Mouse (Mus musculus): ENCODE measurements at regions not wholly inside any gene's neighbourhood (a gene's known extent, or its start where the extent isn't known, plus 50 kb on each side); places are given as distances from the start of the nearest gene placed in this dataset.
A peak's percentile ranks its signal among the peaks of the same experiment; 100 is the strongest.

GRCm38 (mm10) chr16:24341736-24342135 is 51.6 kb upstream of the Lpp start:
- no peak for ATAC-seq
- Histone ChIP-seq H3K4me2 (replicated peaks) (no peak overlapping the region), H3K27ac (no peak overlapping the region), H3K4me1 (replicated peaks) (no peaks in the 10 kb centered on the region), H3K9ac (no peak overlapping the region), H3K4me3 (replicated peaks) (no peak overlapping the region), H3K36me3 (no peaks in the 10 kb centered on the region), H3K27me3 (replicated peaks) (no peaks in the 10 kb centered on the region), H3K9me3 (no peaks in the 10 kb centered on the region)
- WGBS, result 75% methylated on average over 7 of the region's 7 CpGs

GRCm38 (mm10) chr16:24340646-24341045 is 52.7 kb upstream of the Lpp start:
- no peak overlapping the region for H3K27ac ChIP-seq
- WGBS, result 81% methylated on average over 7 of the region's 7 CpGs
- H3K4me2 ChIP-seq (replicated peaks), result no peak overlapping the region
- no peaks in the 10 kb centered on the region for H3K27me3 ChIP-seq (replicated peaks)
- H3K4me1 ChIP-seq (replicated peaks), result no peaks in the 10 kb centered on the region
- no peaks in the 10 kb centered on the region for H3K36me3 ChIP-seq
- no peak overlapping the region for H3K9ac ChIP-seq
- no peak for ATAC-seq
- no peak overlapping the region for H3K4me3 ChIP-seq (replicated peaks)
- no peaks in the 10 kb centered on the region for H3K9me3 ChIP-seq

- no peaks in the 10 kb centered on the region for H3K36me3 ChIP-seq
- ATAC-seq, result no peak
- H3K27me3 ChIP-seq (replicated peaks), result no peaks in the 10 kb centered on the region
- no peaks in the 10 kb centered on the region for H3K9me3 ChIP-seq
- H3K4me1 ChIP-seq (replicated peaks), result no peaks in the 10 kb centered on the region
- 45% methylated on average over 10 of the region's 10 CpGs for WGBS
- no peak overlapping the region for H3K27ac ChIP-seq
- no peak overlapping the region for H3K4me3 ChIP-seq (replicated peaks)
- no peak overlapping the region for H3K9ac ChIP-seq
- no peak overlapping the region for H3K4me2 ChIP-seq (replicated peaks)
Measured at GRCm38 (mm10) chr16:24339320-24340265, 53.7 kb upstream of the Lpp start.

- H3K9me3 ChIP-seq, result no peaks in the 10 kb centered on the region
- no peak overlapping the region for H3K27ac ChIP-seq
- no peak for ATAC-seq
- WGBS, result 93% methylated on average over 7 of the region's 7 CpGs
- H3K9ac ChIP-seq, result no peak overlapping the region
- H3K4me2 ChIP-seq (replicated peaks), result no peak overlapping the region
- no peak overlapping the region for H3K4me3 ChIP-seq (replicated peaks)
- H3K36me3 ChIP-seq, result no peaks in the 10 kb centered on the region
- H3K4me1 ChIP-seq (replicated peaks), result no peaks in the 10 kb centered on the region
- H3K27me3 ChIP-seq (replicated peaks), result no peaks in the 10 kb centered on the region
Measured at GRCm38 (mm10) chr16:24338404-24338803, 54.9 kb upstream of the Lpp start.

- H3K27me3 ChIP-seq (replicated peaks), result no peaks in the 10 kb centered on the region
- no peak for ATAC-seq
- H3K4me3 ChIP-seq (replicated peaks), result no peak overlapping the region
- H3K9ac ChIP-seq, result no peak overlapping the region
- 80% methylated on average over 2 of the region's 2 CpGs for WGBS
- H3K9me3 ChIP-seq, result no peaks in the 10 kb centered on the region
- H3K36me3 ChIP-seq, result no peaks in the 10 kb centered on the region
- H3K27ac ChIP-seq, result no peak overlapping the region
- no peak overlapping the region for H3K4me2 ChIP-seq (replicated peaks)
- H3K4me1 ChIP-seq (replicated peaks), result no peaks in the 10 kb centered on the region
Measured at GRCm38 (mm10) chr16:24334389-24334788, 58.9 kb upstream of the Lpp start.

- Histone ChIP-seq H3K4me1 (replicated peaks) (no peaks in the 10 kb centered on the region), H3K27me3 (replicated peaks) (no peaks in the 10 kb centered on the region), H3K4me2 (replicated peaks) (no peak overlapping the region), H3K36me3 (no peaks in the 10 kb centered on the region), H3K9ac (no peak overlapping the region), H3K9me3 (no peaks in the 10 kb centered on the region), H3K27ac (no peak overlapping the region), H3K4me3 (replicated peaks) (no peak overlapping the region)
- no peak for ATAC-seq
- WGBS, result 78% methylated on average over 13 of the region's 13 CpGs
Measured at GRCm38 (mm10) chr16:24331446-24332020, 61.8 kb upstream of the Lpp start.

DNA sequence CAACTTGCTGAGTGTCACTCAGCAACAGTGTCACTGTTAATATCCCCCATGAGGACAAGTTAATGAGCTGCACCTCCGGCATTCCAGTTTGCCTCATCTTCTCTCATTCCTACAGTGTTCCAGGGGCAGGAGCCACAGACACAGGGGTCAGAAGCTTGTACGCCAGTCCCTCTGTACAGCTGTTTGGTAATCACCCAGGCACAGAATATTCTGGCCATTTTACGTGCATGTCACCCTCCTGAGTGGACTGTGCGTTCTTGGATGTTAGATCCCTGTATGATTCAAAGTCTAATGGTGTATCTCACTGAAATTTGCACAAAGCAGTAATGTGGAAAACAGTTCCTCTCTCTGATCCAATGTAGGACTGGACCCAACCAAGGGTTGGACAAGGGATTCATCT is 66.7 kb upstream of the Lpp start:
- 92% methylated on average over 4 of the region's 4 CpGs for WGBS

DNA sequence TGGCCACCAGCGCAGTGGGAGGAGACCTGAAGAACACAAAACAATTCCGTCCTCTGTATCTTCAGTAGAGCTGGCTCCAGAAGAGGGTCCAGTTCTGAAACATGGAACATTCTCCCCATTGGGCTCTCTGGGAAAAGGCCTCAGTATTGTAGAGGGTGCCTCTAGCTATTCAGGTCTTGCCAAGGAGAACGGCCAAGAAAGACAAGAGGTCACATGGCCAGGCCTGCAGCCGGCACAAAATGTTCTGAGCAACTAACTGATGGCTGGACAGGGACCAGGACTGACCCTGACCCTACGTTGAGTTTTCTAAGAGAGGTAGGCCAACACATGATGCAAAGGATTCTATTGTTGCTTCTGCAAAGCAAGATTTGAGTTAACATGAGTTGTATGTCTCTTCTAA is 67.3 kb upstream of the Lpp start:
- ATAC-seq, result no peak
- WGBS, result 86% methylated on average over 5 of the region's 5 CpGs
- H3K4me3 ChIP-seq (replicated peaks), result no peak overlapping the region
- no peaks in the 10 kb centered on the region for H3K36me3 ChIP-seq
- no peak overlapping the region for H3K27ac ChIP-seq
- no peak overlapping the region for H3K9ac ChIP-seq
- H3K9me3 ChIP-seq, result no peaks in the 10 kb centered on the region
- no peak overlapping the region for H3K4me2 ChIP-seq (replicated peaks)
- H3K27me3 ChIP-seq (replicated peaks), result no peaks in the 10 kb centered on the region
- H3K4me1 ChIP-seq (replicated peaks), result no peaks in the 10 kb centered on the region

More for the DNA sequence above, 66.7 kb upstream of the Lpp start:
- Histone ChIP-seq H3K36me3 (no peaks in the 10 kb centered on the region), H3K4me2 (replicated peaks) (no peak overlapping the region), H3K9ac (no peak overlapping the region), H3K9me3 (no peaks in the 10 kb centered on the region), H3K27ac (no peak overlapping the region), H3K4me3 (replicated peaks) (no peak overlapping the region), H3K27me3 (replicated peaks) (no peaks in the 10 kb centered on the region), H3K4me1 (replicated peaks) (no peaks in the 10 kb centered on the region)
- ATAC-seq, result no peak

GRCm38 (mm10) chr16:24324917-24325316 is 68.4 kb upstream of the Lpp start:
- no peaks in the 10 kb centered on the region for H3K9me3 ChIP-seq
- no peak overlapping the region for H3K4me2 ChIP-seq (replicated peaks)
- H3K36me3 ChIP-seq, result no peaks in the 10 kb centered on the region
- no peaks in the 10 kb centered on the region for H3K4me1 ChIP-seq (replicated peaks)
- H3K4me3 ChIP-seq (replicated peaks), result no peak overlapping the region
- no peak overlapping the region for H3K27ac ChIP-seq
- ATAC-seq, result no peak
- H3K9ac ChIP-seq, result no peak overlapping the region
- H3K27me3 ChIP-seq (replicated peaks), result no peaks in the 10 kb centered on the region
- WGBS, result 93% methylated on average over 2 of the region's 2 CpGs

GRCm38 (mm10) chr16:24318723-24319437 is 74.4 kb upstream of the Lpp start:
- Histone ChIP-seq H3K9me3 (no peaks in the 10 kb centered on the region), H3K4me3 (replicated peaks) (no peak overlapping the region), H3K27ac (no peak overlapping the region), H3K9ac (no peak overlapping the region), H3K36me3 (no peaks in the 10 kb centered on the region), H3K27me3 (replicated peaks) (no peaks in the 10 kb centered on the region), H3K4me1 (replicated peaks) (no peaks in the 10 kb centered on the region), H3K4me2 (replicated peaks) (no peak overlapping the region)
- WGBS, result 78% methylated on average over 8 of the region's 8 CpGs
- ATAC-seq, result no peak

DNA sequence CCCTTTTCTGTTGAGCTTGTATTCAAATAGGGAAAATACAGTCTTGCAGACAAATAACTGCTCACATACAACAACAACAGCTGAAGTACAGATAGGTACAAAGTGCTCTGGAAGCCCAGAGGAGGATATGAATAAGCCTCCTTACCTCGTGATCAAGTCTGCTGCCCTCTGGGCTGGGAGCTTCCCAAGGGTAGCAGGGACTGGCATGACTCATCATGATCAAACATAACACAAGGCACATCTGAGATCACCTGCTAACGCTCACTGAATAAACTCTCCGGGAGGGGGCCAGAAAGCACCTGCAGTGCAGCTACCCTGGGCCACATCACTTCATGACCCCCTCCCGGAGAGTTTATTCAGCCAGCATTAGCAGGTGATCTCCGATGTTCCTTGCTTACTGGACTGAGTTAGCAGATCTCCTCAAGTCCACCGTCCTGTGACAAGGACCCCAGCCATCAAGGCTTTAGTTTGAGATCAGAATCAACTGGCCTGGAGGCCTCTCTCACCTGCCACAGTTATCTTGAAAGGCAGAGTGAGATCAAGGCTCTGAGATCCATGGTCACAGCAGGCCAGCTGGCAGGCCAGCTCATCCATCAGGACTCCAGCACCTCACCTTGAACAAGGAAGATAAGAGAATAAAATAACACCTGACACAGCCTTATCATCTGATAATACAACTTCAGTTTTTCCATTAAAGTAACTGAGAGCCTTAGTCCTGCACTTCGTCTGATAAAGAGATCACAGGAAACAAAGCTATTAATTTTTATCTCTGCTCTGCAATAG is 79.6 kb upstream of the Lpp start:
- Histone ChIP-seq H3K4me1 (replicated peaks) (no peaks in the 10 kb centered on the region), H3K9ac (no peak overlapping the region), H3K27me3 (replicated peaks) (no peaks in the 10 kb centered on the region), H3K9me3 (no peaks in the 10 kb centered on the region), H3K27ac (peak overlapping the region; percentile 57), H3K4me3 (replicated peaks) (no peak overlapping the region), H3K36me3 (no peaks in the 10 kb centered on the region), H3K4me2 (replicated peaks) (0 out of 2 replicates have a peak overlapping the region, but pooled peaks have one; percentile 20)
- ATAC-seq, result peak; percentile 93
- 46% methylated on average over 7 of the region's 7 CpGs for WGBS

- Histone ChIP-seq H3K9ac (no peak overlapping the region), H3K9me3 (no peaks in the 10 kb centered on the region), H3K4me3 (replicated peaks) (no peak overlapping the region), H3K36me3 (no peaks in the 10 kb centered on the region), H3K4me2 (replicated peaks) (no peak overlapping the region), H3K4me1 (replicated peaks) (no peaks in the 10 kb centered on the region), H3K27me3 (replicated peaks) (no peaks in the 10 kb centered on the region), H3K27ac (no peak overlapping the region)
- 92% methylated on average over 1 of the region's 1 CpGs for WGBS
- ATAC-seq, result no peak
Measured at GRCm38 (mm10) chr16:24305391-24305790, 87.9 kb upstream of the Lpp start.
